Mouse (Mus musculus) stomach, embryonic 16.5 days (tissue): ENCODE data around the gene Zdhhc19. TPM values are rescaled to one million over a fixed set of nuclear protein-coding genes. Genes with fewer than 3 reads are reported as not detected.
A peak's percentile ranks its signal among the peaks of the same experiment; 100 is the strongest.

ENCODE experiments used
- ATAC-seq: fragments of 200-750 bp; cut with Nextera tagmentation; 2 replicates; pipeline ENCODE4 v1.8.0; 2017; ENCODE audit warnings: moderate number of reproducible peaks, moderate TSS enrichment; ENCODE audit not compliant: insufficient read depth, low FRiP score
- H3K27ac ChIP-seq: fragments of 300-500 bp; sonication (generic); 2 replicates; pipeline ENCODE4 v1.5.1; 2014; ENCODE audit warnings: low read length
- H3K27me3 ChIP-seq: fragments of 300-500 bp; sonication (generic); 2 replicates; pipeline ENCODE4 v1.6.1; 2014; ENCODE audit warnings: low read length, control low read depth, mixed read lengths; ENCODE audit not compliant: control insufficient read depth, insufficient read depth
- H3K36me3 ChIP-seq: fragments of 300-500 bp; sonication (generic); 2 replicates; pipeline ENCODE4 v1.6.1; 2014; ENCODE audit warnings: low read length; ENCODE audit not compliant: control insufficient read depth, insufficient read depth
- H3K4me1 ChIP-seq: fragments of 300-500 bp; sonication (generic); 2 replicates; pipeline ENCODE4 v1.6.1; 2014; ENCODE audit warnings: low read length, control low read depth, mixed read lengths; ENCODE audit not compliant: control insufficient read depth, insufficient read depth
- H3K4me2 ChIP-seq: fragments of 300-500 bp; sonication (generic); 2 replicates; pipeline ENCODE4 v1.6.1; 2014; ENCODE audit warnings: low read depth, low read length, mixed read lengths
- H3K4me3 ChIP-seq: fragments of 300-500 bp; sonication (generic); replicated peaks from 2 replicates; pipeline ENCODE4 v1.5.1; 2014; ENCODE audit warnings: mild to moderate bottlenecking, low read length
- H3K9ac ChIP-seq: fragments of 300-500 bp; sonication (generic); 2 replicates; pipeline ENCODE4 v1.6.1; 2014; ENCODE audit warnings: low read length
- H3K9me3 ChIP-seq: fragments of 300-500 bp; sonication (generic); replicated peaks from 2 replicates; pipeline ENCODE4 v1.6.1; 2016; ENCODE audit warnings: low read length, control low read depth; ENCODE audit not compliant: control insufficient read depth
- WGBS: fragments of 180-500 bp; shearing (Covaris S2); extraction: QIAGEN DNeasy Blood & Tissue Kit; methylation state at CpG from one replicate; pipeline ENCODE4 v1.1.7; 2014; 5-methylcytosine and 5-hydroxymethylcytosine counted together
- polyA plus RNA-seq: library from polyadenylated mRNA; unstranded; fragments of >200 nt; fragmentation: Nextera tagmentation; extraction: Ambion mirVana; gene quantifications from 2 replicates; pipeline ENCODE4 v1.2.1, GENCODE M21; 2015

Zdhhc19 gene
- polyA plus RNA-seq, 1 experiment from 2014 or later = 0.37 TPM

GRCm38 (mm10) chr16:32517785-32518481, 21.9 kb downstream of the Zdhhc19 start:
- Histone ChIP-seq H3K9me3 (no peaks in the 10 kb centered on the region), H3K4me3 (no peak overlapping the region), H3K9ac (no peak overlapping the region), H3K27ac (no peak overlapping the region), H3K4me1 (peaks cover 14% of the 10 kb centered on the region), H3K4me2 (no peak overlapping the region), H3K27me3 (no peaks in the 10 kb centered on the region), H3K36me3 (no peaks in the 10 kb centered on the region)
- 72% methylated on average over 12 of the region's 12 CpGs for WGBS
- no peak for ATAC-seq

- H3K27ac ChIP-seq = peak overlapping the region; percentile 61
- ATAC-seq = no peak
These were observed 23.7 kb downstream of the Zdhhc19 start for GRCm38 (mm10) chr16:32519656-32520371.

GRCm38 (mm10) chr16:32520372-32520748, 24.3 kb downstream of the Zdhhc19 start:
- peak; percentile 45; the same call in 1 of the 2 replicates for ATAC-seq
- H3K27ac ChIP-seq = peak overlapping the region; percentile 61

More at GRCm38 (mm10) chr16:32519656-32520371, 23.7 kb downstream of the Zdhhc19 start:
- H3K4me1 ChIP-seq = peaks cover 28% of the 10 kb centered on the region
- WGBS = 64% methylated on average over 15 of the region's 15 CpGs
- H3K4me3 ChIP-seq = no peak overlapping the region
- no peaks in the 10 kb centered on the region for H3K27me3 ChIP-seq
- no peaks in the 10 kb centered on the region for H3K36me3 ChIP-seq
- H3K4me2 ChIP-seq = no peak overlapping the region
- no peak overlapping the region for H3K9ac ChIP-seq
- H3K9me3 ChIP-seq = no peaks in the 10 kb centered on the region

GRCm38 (mm10) chr16:32522578-32523194, 26.6 kb downstream of the Zdhhc19 start:
- no peak overlapping the region for H3K4me2 ChIP-seq
- H3K27me3 ChIP-seq = no peaks in the 10 kb centered on the region
- H3K36me3 ChIP-seq = no peaks in the 10 kb centered on the region
- H3K4me1 ChIP-seq = peaks cover 18% of the 10 kb centered on the region
- no peaks in the 10 kb centered on the region for H3K9me3 ChIP-seq
- ATAC-seq = peak; percentile 45
- peak overlapping the region; percentile 84 for H3K27ac ChIP-seq
- no peak overlapping the region for H3K4me3 ChIP-seq
- H3K9ac ChIP-seq = no peak overlapping the region
- 62% methylated on average over 6 of the region's 6 CpGs for WGBS

More at GRCm38 (mm10) chr16:32520372-32520748, 24.3 kb downstream of the Zdhhc19 start:
- Histone ChIP-seq H3K4me3 (no peak overlapping the region), H3K36me3 (no peaks in the 10 kb centered on the region), H3K27me3 (no peaks in the 10 kb centered on the region), H3K9ac (no peak overlapping the region), H3K4me2 (no peak overlapping the region), H3K9me3 (no peaks in the 10 kb centered on the region), H3K4me1 (peaks cover 28% of the 10 kb centered on the region)
- 46% methylated on average over 9 of the region's 9 CpGs for WGBS

GRCm38 (mm10) chr16:32523462-32524243, 27.6 kb downstream of the Zdhhc19 start:
- Histone ChIP-seq H3K4me1 (peaks cover 18% of the 10 kb centered on the region), H3K9ac (no peak overlapping the region), H3K9me3 (no peaks in the 10 kb centered on the region), H3K36me3 (no peaks in the 10 kb centered on the region), H3K4me2 (no peak overlapping the region), H3K27ac (peak overlapping the region; percentile 68), H3K27me3 (no peaks in the 10 kb centered on the region), H3K4me3 (no peak overlapping the region)
- no peak for ATAC-seq
- 50% methylated on average over 8 of the region's 8 CpGs for WGBS

- Histone ChIP-seq H3K4me3 (no peak overlapping the region), H3K9me3 (no peaks in the 10 kb centered on the region), H3K4me2 (no peak overlapping the region), H3K36me3 (no peaks in the 10 kb centered on the region), H3K9ac (no peak overlapping the region), H3K4me1 (peaks cover 18% of the 10 kb centered on the region), H3K27me3 (no peaks in the 10 kb centered on the region), H3K27ac (peak overlapping the region; percentile 68)
- WGBS = 65% methylated on average over 5 of the region's 5 CpGs
- ATAC-seq = no peak
These were observed 28.2 kb downstream of the Zdhhc19 start for GRCm38 (mm10) chr16:32524244-32524615.

- no peak overlapping the region for H3K9ac ChIP-seq
- no peak overlapping the region for H3K27ac ChIP-seq
- H3K27me3 ChIP-seq = no peaks in the 10 kb centered on the region
- no peak for ATAC-seq
- H3K4me3 ChIP-seq = no peak overlapping the region
- WGBS = 57% methylated on average over 7 of the region's 7 CpGs
- peaks cover 14% of the 10 kb centered on the region for H3K4me1 ChIP-seq
- H3K4me2 ChIP-seq = no peak overlapping the region
- H3K9me3 ChIP-seq = peaks cover 7% of the 10 kb centered on the region; the same call in 1 of the 2 replicates
- no peaks in the 10 kb centered on the region for H3K36me3 ChIP-seq
These were observed 30.8 kb downstream of the Zdhhc19 start for GRCm38 (mm10) chr16:32526906-32527305.

GRCm38 (mm10) chr16:32532878-32533826, 37.1 kb downstream of the Zdhhc19 start:
- 75% methylated on average over 18 of the region's 18 CpGs for WGBS
- no peaks in the 10 kb centered on the region for H3K36me3 ChIP-seq
- no peak overlapping the region for H3K9ac ChIP-seq
- peaks cover 7% of the 10 kb centered on the region; the same call in 1 of the 2 replicates for H3K9me3 ChIP-seq
- H3K4me2 ChIP-seq = no peak overlapping the region
- peaks cover 1% of the 10 kb centered on the region; the same call in 1 of the 2 replicates for H3K4me1 ChIP-seq
- no peak for ATAC-seq
- H3K4me3 ChIP-seq = no peak overlapping the region
- H3K27me3 ChIP-seq = no peaks in the 10 kb centered on the region
- H3K27ac ChIP-seq = no peak overlapping the region
